Mouse (Mus musculus): ENCODE measurements at regions not wholly inside any gene's neighbourhood (a gene's known extent, or its start where the extent isn't known, plus 50 kb on each side); places are given as distances from the start of the nearest gene placed in this dataset.
A peak's percentile ranks its signal among the peaks of the same experiment; 100 is the strongest.
"Not testable (repeated sequence)": the region's sequence is repeated elsewhere in the genome, so short reads cannot be mapped to it uniquely, and the experiment has no call there.

DNA sequence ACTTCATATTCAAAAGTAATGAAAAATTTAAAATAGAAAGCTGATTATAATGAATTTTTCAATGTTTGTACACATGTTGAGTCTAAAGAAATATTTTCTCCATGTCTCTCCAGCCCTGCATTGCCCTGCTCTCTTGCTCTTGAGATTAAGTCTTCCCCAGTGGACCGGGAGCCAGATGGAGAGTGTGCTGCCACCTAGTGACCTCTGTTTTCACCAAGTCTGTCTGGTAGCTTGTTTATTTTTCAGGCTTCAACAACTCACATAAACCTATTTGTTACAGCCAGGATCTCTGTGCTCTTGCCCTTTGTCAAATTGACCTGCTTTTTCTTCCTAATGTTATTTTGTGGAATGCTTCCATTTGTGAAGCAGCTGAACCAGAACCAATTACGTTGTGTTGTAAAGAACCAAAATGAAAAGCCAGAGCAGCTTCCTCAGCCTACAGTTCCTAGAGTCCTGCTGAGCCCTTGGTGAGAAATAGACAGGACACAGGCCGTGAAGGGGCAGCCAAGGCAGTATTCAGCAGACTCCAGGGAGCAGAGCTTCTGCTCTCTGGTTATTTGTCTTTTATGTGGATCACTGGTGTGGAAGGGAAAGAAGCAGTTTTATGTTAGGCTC is 655.5 kb downstream of the Kcna4 start:
- H3K36me3 ChIP-seq (ENCODE audit: control insufficient read depth in 1 of 2, insufficient read depth in 2 of 2, low read length in 2 of 2), result no peaks in the 10 kb centered on the region
- peak; percentile 67 for DNase-seq (ENCODE audit: low read depth, low spot score)

DNA sequence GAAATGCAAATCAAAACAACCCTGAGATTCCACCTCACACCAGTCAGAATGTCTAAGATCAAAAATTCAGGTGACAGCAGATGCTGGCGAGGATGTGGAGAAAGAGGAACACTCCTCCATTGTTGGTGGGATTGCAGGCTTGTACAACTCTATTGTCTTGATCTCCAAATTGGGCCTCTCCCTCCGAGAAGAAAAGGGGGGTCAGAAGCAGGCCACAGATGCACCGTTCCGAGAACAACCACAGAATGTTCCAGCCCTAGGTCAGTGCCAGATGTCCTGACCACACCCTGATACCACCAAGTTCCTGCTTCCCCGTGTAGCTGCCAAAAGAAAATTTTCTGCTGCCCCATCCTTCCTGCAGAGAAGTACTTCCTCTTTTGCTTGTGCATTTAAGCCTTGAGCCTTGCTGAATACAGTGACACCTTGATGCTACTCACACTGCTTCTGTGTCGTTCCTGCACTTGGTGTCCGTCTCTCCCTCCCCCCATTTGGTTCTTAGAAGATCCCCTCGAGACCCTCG is 665.2 kb downstream of the Kcna4 start:
- not testable (repeated sequence) for H3K4me1 ChIP-seq (ENCODE audit: control insufficient read depth in 1 of 2, insufficient read depth in 2 of 2, low read length in 2 of 2); H3K36me3 ChIP-seq (ENCODE audit: control insufficient read depth in 1 of 2, insufficient read depth in 2 of 2, low read length in 2 of 2); H3K79me2 ChIP-seq (ENCODE audit: control insufficient read depth, insufficient read depth, low read length, poor library complexity); H3K27me3 ChIP-seq (ENCODE audit: control insufficient read depth in 1 of 2, insufficient read depth in 2 of 2, low read length in 2 of 2); H3K9me3 ChIP-seq (replicated peaks; ENCODE audit: insufficient read depth, low read length)
- Histone ChIP-seq H3K27ac (ENCODE audit: control insufficient read depth, low read depth, low read length) (peak overlapping the region; percentile 40), H3K4me3 (ENCODE audit: control insufficient read depth in 1 of 2, insufficient read depth in 1 of 2, low read depth in 2 of 2, low read length in 2 of 2) (peak overlapping the region; percentile 22 to 39; a peak in 3 of 4 replicates), H3K9ac (ENCODE audit: control insufficient read depth, low read depth, low read length, poor library complexity, severe bottlenecking) (peak overlapping the region; percentile 19)
- TF ChIP-seq TBP (IDR thresholded peaks at IDR 0.05; ENCODE audit: low read depth, low read length), result 0 out of 2 replicates have a peak, but pooled peaks have one; percentile 31
- peak; percentile 37; the same call in 1 of the 2 replicates for TF ChIP-seq RCOR1 (IDR thresholded peaks at IDR 0.05; ENCODE audit: low read depth, low read length)
- TF ChIP-seq TAL1 (IDR thresholded peaks at IDR 0.05; ENCODE audit: low read length), result peak; percentile 49
- TF ChIP-seq EP300 (IDR thresholded peaks at IDR 0.05; ENCODE audit: low read depth in 1 of 2, low read length in 2 of 2), result peak; percentile 35 to 65; a peak in 2 of 4 replicates
- TF ChIP-seq TCF12 (IDR thresholded peaks at IDR 0.05; ENCODE audit: low read depth, low read length), result peak; percentile 35
- TF ChIP-seq ZNF384 (IDR thresholded peaks at IDR 0.05; ENCODE audit: low read depth, low read length), result peak; percentile 52; the same call in 1 of the 2 replicates
- peak; percentile 80 for DNase-seq (ENCODE audit: low read depth, low spot score)

More for the DNA sequence above, 655.5 kb downstream of the Kcna4 start:
- H3K4me1 ChIP-seq (ENCODE audit: control insufficient read depth in 1 of 2, insufficient read depth in 2 of 2, low read length in 2 of 2), result no peaks in the 10 kb centered on the region
- TF ChIP-seq CTCF (IDR thresholded peaks at IDR 0.05 in 2 of 3, conservative IDR thresholded peaks at IDR 0.05 in 1 of 3; ENCODE audit: control insufficient read depth in 1 of 3, insufficient read depth in 1 of 3, low read depth in 2 of 3, low read length in 3 of 3, poor library complexity in 1 of 3, severe bottlenecking in 1 of 3) (peak; percentile 26 to 72 (median 68); a peak in 4 of 6 replicates), TAL1 (IDR thresholded peaks at IDR 0.05; ENCODE audit: low read length) (no peak), RAD21 (IDR thresholded peaks at IDR 0.05; ENCODE audit: low read depth, low read length) (peak; percentile 34), SMC3 (IDR thresholded peaks at IDR 0.05; ENCODE audit: low read depth, low read length) (peak; percentile 57), MXI1 (IDR thresholded peaks at IDR 0.05; ENCODE audit: low read depth, low read length) (no peak)
- no peak overlapping the region for H3K4me3 ChIP-seq (ENCODE audit: control insufficient read depth in 1 of 2, insufficient read depth in 1 of 2, low read depth in 2 of 2, low read length in 2 of 2)
- no peaks in the 10 kb centered on the region for H3K9me3 ChIP-seq (replicated peaks; ENCODE audit: insufficient read depth, low read length)
- no peak overlapping the region; the same call in 1 of the 2 replicates for H3K9ac ChIP-seq (ENCODE audit: control insufficient read depth, low read depth, low read length, poor library complexity, severe bottlenecking)
- no peak overlapping the region for H3K27ac ChIP-seq (ENCODE audit: control insufficient read depth, low read depth, low read length)
- no peaks in the 10 kb centered on the region for H3K79me2 ChIP-seq (ENCODE audit: control insufficient read depth, insufficient read depth, low read length, poor library complexity)
- H3K27me3 ChIP-seq (ENCODE audit: control insufficient read depth in 1 of 2, insufficient read depth in 2 of 2, low read length in 2 of 2), result no peaks in the 10 kb centered on the region

DNA sequence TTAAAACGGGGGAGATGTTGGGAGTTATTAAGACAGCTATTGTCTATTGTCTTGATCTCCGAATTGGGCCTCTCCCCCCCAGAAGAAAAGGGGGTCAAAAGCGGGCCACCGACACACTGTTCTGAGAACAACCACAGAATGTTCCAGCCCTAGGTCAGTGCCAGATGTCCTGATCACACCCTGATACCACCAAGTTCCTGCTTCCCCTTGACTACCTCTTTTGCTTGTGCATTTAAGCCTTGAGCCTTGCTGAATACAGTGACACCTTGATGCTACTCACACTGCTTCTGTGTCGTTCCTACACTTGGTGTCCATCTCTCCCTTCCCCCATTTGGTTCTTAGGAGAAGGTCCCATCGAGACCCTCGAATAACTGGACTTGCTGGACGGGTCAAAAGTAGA is 673.5 kb downstream of the Kcna4 start:
- peak in 1 of 2 experiments; percentile 50; a peak in 1 of 4 replicates for TF ChIP-seq EP300 (IDR thresholded peaks at IDR 0.05; ENCODE audit: low read depth in 1 of 2, low read length in 2 of 2)
- peak; percentile 38 for TF ChIP-seq TAL1 (IDR thresholded peaks at IDR 0.05; ENCODE audit: low read length)
- not testable (repeated sequence) for H3K27me3 ChIP-seq (ENCODE audit: control insufficient read depth in 1 of 2, insufficient read depth in 2 of 2, low read length in 2 of 2); H3K9me3 ChIP-seq (replicated peaks; ENCODE audit: insufficient read depth, low read length); H3K79me2 ChIP-seq (ENCODE audit: control insufficient read depth, insufficient read depth, low read length, poor library complexity); H3K4me3 ChIP-seq (ENCODE audit: control insufficient read depth in 1 of 2, insufficient read depth in 1 of 2, low read depth in 2 of 2, low read length in 2 of 2); H3K4me1 ChIP-seq (ENCODE audit: control insufficient read depth in 1 of 2, insufficient read depth in 2 of 2, low read length in 2 of 2); H3K9ac ChIP-seq (ENCODE audit: control insufficient read depth, low read depth, low read length, poor library complexity, severe bottlenecking)
- Histone ChIP-seq H3K27ac (ENCODE audit: control insufficient read depth, low read depth, low read length) (peak overlapping the region; percentile 29; the same call in 1 of the 2 replicates), H3K36me3 (ENCODE audit: control insufficient read depth in 1 of 2, insufficient read depth in 2 of 2, low read length in 2 of 2) (peaks cover 0 to 14% of the 10 kb centered on the region in 2 experiments; a peak in 2 of 4 replicates)
- DNase-seq (ENCODE audit: low read depth, low spot score), result peak; percentile 63
